Mouse (Mus musculus): ENCODE data around the gene Slc50a1.

Gene Slc50a1

DNA sequence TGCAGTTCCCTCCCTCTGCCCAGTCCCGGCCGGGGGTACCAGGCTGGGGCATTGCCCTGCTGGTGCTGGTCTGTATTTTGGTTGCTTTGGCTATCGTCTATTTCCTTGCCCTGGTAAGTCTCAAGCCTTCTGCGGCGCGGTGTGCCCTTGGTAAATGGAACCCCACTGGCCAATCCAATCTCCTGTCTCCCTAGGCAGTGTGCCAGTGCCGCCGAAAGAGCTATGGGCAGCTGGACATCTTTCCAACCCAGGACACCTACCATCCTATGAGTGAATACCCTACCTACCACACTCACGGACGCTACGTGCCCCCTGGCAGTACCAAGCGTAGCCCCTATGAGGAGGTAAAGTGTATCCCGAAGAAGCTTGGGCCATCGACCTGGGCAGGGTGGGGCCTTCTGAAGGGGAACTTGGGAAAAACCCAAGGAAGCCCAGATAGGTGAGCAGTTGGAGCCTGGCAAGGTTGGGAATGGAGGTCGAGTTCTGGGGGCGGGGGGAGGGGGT, 38.5 kb downstream of the Slc50a1 start:
- DNase-seq (ENCODE audit: inconsistent ontology term), result no peak

- no peak for DNase-seq (ENCODE audit: inconsistent ontology term)
These were observed 39.0 kb downstream of the Slc50a1 start for GRCm38 (mm10) chr3:89231345-89231744.

- DNase-seq (ENCODE audit: inconsistent ontology term), result no peak
These were observed 39.8 kb downstream of the Slc50a1 start for GRCm38 (mm10) chr3:89230561-89230960.

- no peak for DNase-seq (ENCODE audit: inconsistent ontology term)
These were observed 41.1 kb downstream of the Slc50a1 start for GRCm38 (mm10) chr3:89229276-89229675.

DNA sequence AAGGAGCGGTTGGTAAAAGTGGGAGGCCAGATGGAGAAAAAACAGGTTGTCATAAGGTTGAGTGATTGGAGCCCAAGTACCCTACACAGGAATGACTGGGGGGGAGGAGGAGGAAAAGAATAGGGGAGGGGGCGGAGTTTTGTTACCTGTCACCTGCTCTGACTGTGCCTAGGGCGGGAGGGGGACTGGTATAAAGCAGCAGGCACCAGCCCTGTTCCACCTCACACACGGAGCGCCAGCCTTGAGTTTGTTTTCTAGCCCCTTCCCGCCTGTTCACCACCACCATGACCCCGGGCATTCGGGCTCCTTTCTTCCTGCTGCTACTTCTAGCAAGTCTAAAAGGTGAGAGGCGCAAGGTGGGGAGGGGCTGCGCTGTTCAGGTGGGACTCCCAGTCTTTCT, 41.5 kb downstream of the Slc50a1 start, which contains the start of gene Muc1:
TSS of gene Muc1 (plus strand) at position 222 of the 400 bp plus-strand sequence.
- no peak for DNase-seq (ENCODE audit: inconsistent ontology term)

- peak; percentile 92 for DNase-seq (ENCODE audit: inconsistent ontology term)
These were observed 42.2 kb downstream of the Slc50a1 start for GRCm38 (mm10) chr3:89228180-89228549.

GRCm38 (mm10) chr3:89227307-89228179, 42.8 kb downstream of the Slc50a1 start:
- DNase-seq (ENCODE audit: inconsistent ontology term), result peak; percentile 97

DNA sequence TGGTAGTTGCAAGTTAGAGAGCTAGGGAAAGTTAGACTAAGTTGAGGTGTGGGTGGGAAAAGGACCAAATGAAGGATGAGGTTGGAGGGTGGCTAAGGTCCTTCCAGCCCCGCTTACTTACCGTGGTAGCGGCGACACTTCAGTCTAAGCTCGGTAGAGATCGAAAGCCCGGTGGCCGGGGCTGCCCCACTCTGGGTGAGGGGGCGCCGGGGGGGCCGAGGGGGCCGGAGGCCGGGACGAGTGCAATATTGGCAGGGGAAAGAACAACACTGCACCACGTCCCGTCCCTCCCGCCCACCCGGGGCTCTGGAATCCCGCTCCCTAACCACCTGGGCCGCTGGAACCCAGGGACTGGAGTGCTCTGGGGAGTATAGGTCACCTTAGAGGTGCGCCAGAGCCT, 43.5 kb downstream of the Slc50a1 start, which contains the start of gene Mtx1:
TSS of gene Mtx1 (minus strand) at position 189 of the 400 bp plus-strand sequence.
- DNase-seq (ENCODE audit: inconsistent ontology term), result no peak

DNA sequence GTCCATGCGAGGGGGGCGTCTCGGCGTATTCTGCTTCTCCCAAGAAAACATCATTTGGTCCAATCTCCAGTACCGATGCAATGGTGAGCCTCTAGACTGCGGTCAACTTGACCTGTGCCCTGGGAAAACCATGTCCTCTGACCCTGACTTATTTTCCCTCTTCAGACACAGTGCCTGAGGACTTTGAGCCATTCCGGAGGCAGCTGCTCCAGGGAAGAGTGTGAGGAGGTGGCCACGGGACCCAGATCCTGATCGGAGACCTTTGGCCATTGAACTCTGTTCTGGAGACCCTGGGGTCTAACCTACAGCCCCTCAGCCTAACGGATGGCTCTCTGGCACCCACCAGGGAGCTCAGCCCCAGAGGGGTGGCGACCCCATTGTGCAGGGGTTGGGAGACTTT, 44.0 kb downstream of the Slc50a1 start:
- DNase-seq (ENCODE audit: inconsistent ontology term), result no peak

- peak; percentile 85 for DNase-seq (ENCODE audit: inconsistent ontology term)
These were observed 44.5 kb downstream of the Slc50a1 start for GRCm38 (mm10) chr3:89225918-89226317.

- no peak for DNase-seq (ENCODE audit: inconsistent ontology term)
These were observed 45.0 kb downstream of the Slc50a1 start for GRCm38 (mm10) chr3:89225321-89225815.

- no peak for DNase-seq (ENCODE audit: inconsistent ontology term)
These were observed 45.6 kb downstream of the Slc50a1 start for GRCm38 (mm10) chr3:89224796-89225195.

DNA sequence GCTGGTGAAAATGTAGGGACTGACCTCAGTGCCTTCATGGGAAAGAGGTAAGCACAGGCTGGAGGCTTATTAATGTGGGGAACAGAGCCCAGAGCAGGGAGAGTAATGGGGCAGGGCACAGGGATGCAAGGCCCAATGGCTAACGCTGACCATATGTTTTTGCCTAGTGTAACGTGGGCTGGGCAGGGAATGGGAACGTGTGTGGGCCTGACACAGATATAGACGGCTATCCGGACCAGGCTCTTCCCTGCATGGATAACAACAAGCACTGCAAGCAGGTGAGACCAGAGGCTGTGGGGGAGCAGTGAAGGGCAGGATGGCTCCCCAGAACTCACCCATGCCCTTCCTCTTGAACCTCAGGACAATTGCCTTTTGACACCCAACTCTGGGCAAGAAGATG, 49.2 kb downstream of the Slc50a1 start:
- no peak for DNase-seq (ENCODE audit: inconsistent ontology term)

DNA sequence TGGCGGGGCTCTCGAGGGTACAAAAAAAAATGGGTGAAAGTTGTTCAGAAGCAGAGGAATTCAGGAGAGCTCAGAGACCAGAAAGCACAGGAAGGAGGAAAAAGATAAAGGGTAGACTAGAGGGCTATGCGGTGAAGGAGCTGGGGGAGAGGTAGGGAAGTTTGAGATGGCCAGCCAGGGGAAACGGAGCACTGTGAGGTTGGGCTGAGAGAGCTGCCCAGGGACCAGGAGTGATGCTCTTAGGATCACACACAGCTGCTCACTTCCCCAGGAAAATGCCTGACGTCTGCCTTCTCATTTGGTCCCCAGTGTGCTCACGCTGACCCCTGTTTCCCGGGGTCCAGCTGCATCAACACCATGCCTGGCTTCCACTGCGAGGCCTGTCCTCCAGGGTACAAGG, 50.8 kb downstream of the Slc50a1 start:
- no peak for DNase-seq (ENCODE audit: inconsistent ontology term)

GRCm38 (mm10) chr3:89218271-89218670, 52.1 kb downstream of the Slc50a1 start:
- DNase-seq (ENCODE audit: inconsistent ontology term), result no peak
